Mouse (Mus musculus): Measurements from ENCODE around the gene A630089N07Rik. TPM values are rescaled to one million over a fixed set of nuclear protein-coding genes. Genes with fewer than 3 reads are reported as not detected.
"Not testable (repeated sequence)": the region's sequence is repeated elsewhere in the genome, so short reads cannot be mapped to it uniquely, and the experiment has no call there.

Gene A630089N07Rik
- 20.1 and 20.3 TPM in 2 replicates for polyA plus RNA-seq (2016; fragmentation: Nextera tagmentation; extraction: Ambion mirVana)

DNA sequence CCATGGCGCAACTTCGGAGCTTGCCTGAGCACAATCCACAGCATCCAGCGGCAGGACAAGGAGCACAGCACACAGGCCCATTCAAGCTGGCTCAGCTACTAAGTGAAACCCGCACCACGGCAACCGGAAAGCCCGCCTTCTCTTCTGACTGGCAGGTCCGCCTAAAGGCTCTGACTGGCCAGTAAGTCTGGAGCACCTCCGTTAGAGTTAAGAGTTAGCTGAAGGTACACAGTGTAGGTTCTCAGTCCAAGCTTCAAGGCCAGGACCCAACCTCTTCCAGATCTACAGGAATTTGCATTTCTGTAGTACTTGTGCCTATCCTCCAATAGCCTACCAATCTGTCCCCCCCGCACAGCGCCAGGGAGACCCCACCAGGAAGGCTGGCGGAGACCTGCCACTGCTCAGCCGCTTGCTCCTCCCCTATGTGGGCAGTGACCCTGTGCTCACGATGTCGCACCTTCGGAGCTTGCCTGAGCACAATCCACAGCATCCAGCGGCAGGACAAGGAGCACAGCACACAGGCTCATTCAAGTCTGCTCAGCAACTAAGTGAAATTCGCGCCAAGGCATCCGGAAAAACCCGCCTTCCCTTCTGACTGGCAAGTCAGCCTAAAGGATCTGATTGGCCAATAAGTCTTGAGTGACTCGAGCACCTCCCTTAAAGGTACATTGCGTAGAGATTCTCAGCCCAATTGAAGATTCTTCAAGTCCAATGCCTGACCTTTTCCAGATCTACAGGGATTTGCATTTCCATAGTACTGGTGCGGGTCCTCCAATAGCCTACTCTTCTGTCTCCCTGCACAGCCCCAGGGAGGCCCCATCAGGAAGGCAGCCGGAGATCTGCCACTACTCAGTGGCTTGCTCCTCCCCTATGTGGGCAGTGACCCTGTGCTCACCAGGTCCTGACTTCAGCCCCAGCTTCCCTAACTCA lies at the start of gene A630089N07Rik:
Gene A630089N07Rik (minus strand): TSS at position 562 of the 930 bp plus-strand sequence.
- Histone ChIP-seq H3K4me1 (peaks cover 12% of the 10 kb centered on the region), H3K4me2 (replicated peaks) (peak within 1 kb of the TSS; percentile 66), H3K27ac (peak within 1 kb of the TSS; percentile 68), H3K4me3 (peak within 1 kb of the TSS; percentile 70), H3K9ac (peak within 1 kb of the TSS; percentile 62)
- not testable (repeated sequence) for H3K9me3 ChIP-seq (replicated peaks); H3K36me3 ChIP-seq; H3K27me3 ChIP-seq
- ATAC-seq (ENCODE audit: low FRiP score): peak; percentile 99
- WGBS: under 1% methylated on average over 25 of the region's 25 CpGs

GRCm38 (mm10) chr16:98107109-98107508 lies 24.9 kb upstream of the A630089N07Rik start:
- WGBS: 96% methylated on average over 11 of the region's 11 CpGs

GRCm38 (mm10) chr16:98081550-98081888 lies 731 bp downstream of the A630089N07Rik start:
- peak overlapping the region; percentile 68 for H3K27ac ChIP-seq
- peak; percentile 68 for ATAC-seq (ENCODE audit: low FRiP score)
- H3K4me1 ChIP-seq: peaks cover 12% of the 10 kb centered on the region

More at GRCm38 (mm10) chr16:98107109-98107508, 24.9 kb upstream of the A630089N07Rik start:
- Histone ChIP-seq H3K27ac (no peak overlapping the region), H3K9ac (no peak overlapping the region), H3K36me3 (no peaks in the 10 kb centered on the region), H3K27me3 (no peaks in the 10 kb centered on the region), H3K9me3 (replicated peaks) (peaks cover 8% of the 10 kb centered on the region), H3K4me3 (no peak overlapping the region), H3K4me2 (replicated peaks) (no peak overlapping the region), H3K4me1 (no peaks in the 10 kb centered on the region)
- ATAC-seq (ENCODE audit: low FRiP score): no peak

GRCm38 (mm10) chr16:98081140-98081539 lies 1.1 kb downstream of the A630089N07Rik start:
- H3K4me3 ChIP-seq: peak overlapping the region; percentile 70
- ATAC-seq (ENCODE audit: low FRiP score); H3K9me3 ChIP-seq (replicated peaks); H3K27ac ChIP-seq; H3K36me3 ChIP-seq; H3K27me3 ChIP-seq: not testable (repeated sequence)
- H3K4me1 ChIP-seq: peaks cover 12% of the 10 kb centered on the region
- H3K9ac ChIP-seq: peak overlapping the region; percentile 62
- H3K4me2 ChIP-seq (replicated peaks): peak overlapping the region; percentile 66
- WGBS: 88% methylated on average over 1 of the region's 1 CpGs

More at GRCm38 (mm10) chr16:98081550-98081888, 731 bp downstream of the A630089N07Rik start:
- not testable (repeated sequence) for H3K27me3 ChIP-seq; H3K36me3 ChIP-seq; H3K9me3 ChIP-seq (replicated peaks)
- WGBS: under 1% methylated on average over 9 of the region's 9 CpGs
- Histone ChIP-seq H3K4me2 (replicated peaks) (peak overlapping the region; percentile 66), H3K9ac (peak overlapping the region; percentile 62), H3K4me3 (peak overlapping the region; percentile 70)

- H3K4me2 ChIP-seq (replicated peaks); H3K9ac ChIP-seq; H3K27ac ChIP-seq; ATAC-seq (ENCODE audit: low FRiP score); H3K36me3 ChIP-seq; H3K27me3 ChIP-seq; H3K4me3 ChIP-seq: not testable (repeated sequence)
- Histone ChIP-seq H3K4me1 (peaks cover 12% of the 10 kb centered on the region), H3K9me3 (replicated peaks) (peaks cover 12% of the 10 kb centered on the region)
- WGBS: 100% methylated on average over 3 of the region's 3 CpGs
Measured at GRCm38 (mm10) chr16:98079382-98079781, 2.9 kb downstream of the A630089N07Rik start.

- peaks cover 12% of the 10 kb centered on the region; the same call in 1 of the 2 replicates for H3K9me3 ChIP-seq (replicated peaks)
- 90% methylated on average over 2 of the region's 2 CpGs for WGBS
Measured at GRCm38 (mm10) chr16:98041676-98042075, 40.6 kb downstream of the A630089N07Rik start.

GRCm38 (mm10) chr16:98034971-98035370 lies 47.3 kb downstream of the A630089N07Rik start:
- not testable (repeated sequence) for H3K9ac ChIP-seq; H3K4me1 ChIP-seq; H3K36me3 ChIP-seq; H3K27ac ChIP-seq; H3K4me2 ChIP-seq (replicated peaks); H3K4me3 ChIP-seq; ATAC-seq (ENCODE audit: low FRiP score); H3K27me3 ChIP-seq
- 95% methylated on average over 2 of the region's 2 CpGs for WGBS
- H3K9me3 ChIP-seq (replicated peaks): peaks cover 12% of the 10 kb centered on the region; the same call in 1 of the 2 replicates

More at GRCm38 (mm10) chr16:98041676-98042075, 40.6 kb downstream of the A630089N07Rik start:
- Histone ChIP-seq H3K4me1 (no peaks in the 10 kb centered on the region), H3K9ac (no peak overlapping the region), H3K4me3 (no peak overlapping the region), H3K36me3 (peaks cover 14% of the 10 kb centered on the region; the same call in 1 of the 2 replicates), H3K4me2 (replicated peaks) (no peak overlapping the region), H3K27ac (no peak overlapping the region), H3K27me3 (no peaks in the 10 kb centered on the region)
- no peak for ATAC-seq (ENCODE audit: low FRiP score)

DNA sequence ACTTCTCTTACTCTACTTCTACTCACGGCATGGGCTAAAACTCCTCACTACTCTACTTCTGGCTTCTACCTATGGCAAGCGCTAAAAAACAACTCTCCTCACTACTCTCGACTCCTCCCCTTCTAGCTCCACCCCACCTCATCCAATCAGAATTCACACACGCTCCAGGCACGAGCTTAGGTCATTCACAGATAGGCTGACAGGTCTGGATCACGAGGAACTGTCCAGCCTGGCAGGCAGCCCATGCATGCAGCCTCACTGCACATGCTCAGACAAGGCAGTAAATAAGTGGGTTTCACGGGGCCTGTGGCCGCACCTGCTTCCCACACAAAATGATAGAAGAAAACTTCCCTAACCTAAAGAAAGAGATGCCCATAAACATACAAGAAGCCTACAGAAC lies 56.1 kb downstream of the A630089N07Rik start:
- not testable (repeated sequence) for H3K36me3 ChIP-seq; H3K9ac ChIP-seq; H3K4me3 ChIP-seq; H3K4me1 ChIP-seq; ATAC-seq (ENCODE audit: low FRiP score); H3K27me3 ChIP-seq; H3K4me2 ChIP-seq (replicated peaks); H3K27ac ChIP-seq
- WGBS: 87% methylated on average over 8 of the region's 8 CpGs
- peaks cover 23% of the 10 kb centered on the region for H3K9me3 ChIP-seq (replicated peaks)

GRCm38 (mm10) chr16:98022657-98023345 lies 59.4 kb downstream of the A630089N07Rik start:
- WGBS: 76% methylated on average over 2 of the region's 2 CpGs
- ATAC-seq (ENCODE audit: low FRiP score): no peak
- Histone ChIP-seq H3K4me1 (no peaks in the 10 kb centered on the region), H3K4me2 (replicated peaks) (no peak overlapping the region), H3K36me3 (peaks cover 14% of the 10 kb centered on the region), H3K27ac (no peak overlapping the region), H3K9ac (no peak overlapping the region), H3K27me3 (no peaks in the 10 kb centered on the region), H3K4me3 (no peak overlapping the region), H3K9me3 (replicated peaks) (peaks cover 28% of the 10 kb centered on the region)

GRCm38 (mm10) chr16:98022081-98022480 lies 60.2 kb downstream of the A630089N07Rik start:
- ATAC-seq (ENCODE audit: low FRiP score): no peak
- WGBS: 93% methylated on average over 3 of the region's 3 CpGs
- H3K4me2 ChIP-seq (replicated peaks): no peak overlapping the region
- no peaks in the 10 kb centered on the region for H3K4me1 ChIP-seq
- H3K9me3 ChIP-seq (replicated peaks): peaks cover 35% of the 10 kb centered on the region
- H3K36me3 ChIP-seq: peaks cover 21% of the 10 kb centered on the region
- H3K27ac ChIP-seq: no peak overlapping the region
- H3K9ac ChIP-seq: no peak overlapping the region
- no peak overlapping the region for H3K4me3 ChIP-seq
- H3K27me3 ChIP-seq: no peaks in the 10 kb centered on the region

DNA sequence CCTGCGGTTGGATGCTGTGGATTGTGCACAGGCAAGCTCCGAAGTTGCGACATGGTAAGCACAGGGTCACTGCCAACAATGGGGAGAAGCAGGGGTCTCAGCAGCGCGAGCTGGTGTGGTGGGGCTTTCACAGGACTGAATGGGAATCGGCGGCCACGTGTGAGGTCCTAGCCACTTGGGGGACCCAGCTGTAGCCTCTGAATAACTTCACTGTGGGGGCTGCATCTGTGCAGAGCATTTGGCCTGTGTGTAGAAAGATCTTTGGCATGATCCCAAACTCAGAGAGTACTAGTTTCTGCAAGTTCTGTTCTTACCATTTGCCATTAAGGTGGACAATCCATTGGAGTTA lies 84.9 kb downstream of the A630089N07Rik start:
- Histone ChIP-seq H3K4me2 (replicated peaks) (peak overlapping the region; percentile 72), H3K9me3 (replicated peaks) (peaks cover 14% of the 10 kb centered on the region), H3K27ac (0 out of 2 replicates have a peak overlapping the region, but pooled peaks have one; percentile 56), H3K9ac (peak overlapping the region; percentile 53; the same call in 1 of the 2 replicates), H3K4me3 (peak overlapping the region; percentile 59)
- ATAC-seq (ENCODE audit: low FRiP score): peak; percentile 87
- H3K27me3 ChIP-seq, H3K36me3 ChIP-seq, H3K4me1 ChIP-seq: not testable (repeated sequence)
- 3% methylated on average over 8 of the region's 8 CpGs for WGBS

All from hindbrain, embryonic 12.5 days (tissue).